Mouse (Mus musculus): ENCODE measurements around the gene Kif27.

GRCm38 (mm10) chr13:58287822-58288221 lies 71.1 kb downstream of the Kif27 start:
- TF ChIP-seq CTCF (IDR thresholded peaks at IDR 0.05; ENCODE audit: control insufficient read depth, insufficient read depth, insufficient replicate concordance, low read depth, low read length) (peak; percentile 93), POLR2A (IDR thresholded peaks at IDR 0.05; ENCODE audit: control insufficient read depth, low read depth, low read length) (no peak)
